Mouse (Mus musculus) ES-Bruce4 (cell line): ENCODE measurements around the gene Irx3. TPM values are rescaled to one million over a fixed set of nuclear protein-coding genes. Genes with fewer than 3 reads are reported as not detected.
A peak's percentile ranks its signal among the peaks of the same experiment; 100 is the strongest.

ENCODE experiments used
- H3K27ac ChIP-seq: 2 replicates; pipeline ENCODE4 v1.5.1; 2012; ENCODE audit warnings: low read length, inconsistent platforms; ENCODE audit not compliant: insufficient read depth
- H3K27me3 ChIP-seq: 2 replicates; pipeline ENCODE4 v1.6.1; 2012; ENCODE audit warnings: mild to moderate bottlenecking, low read length, inconsistent platforms; ENCODE audit not compliant: control insufficient read depth, poor library complexity, insufficient read depth, severe bottlenecking
- H3K36me3 ChIP-seq: 2 replicates; pipeline ENCODE4 v1.6.1; 2012; ENCODE audit warnings: inconsistent platforms, mild to moderate bottlenecking, low read length, moderate library complexity; ENCODE audit not compliant: control insufficient read depth, poor library complexity, insufficient read depth, severe bottlenecking
- H3K4me1 ChIP-seq: one replicate; pipeline ENCODE4 v1.8.1; 2011; ENCODE audit warnings: low read length; ENCODE audit not compliant: control insufficient read depth, insufficient read depth
- H3K4me3 ChIP-seq: 2 replicates; pipeline ENCODE4 v1.5.1; 2011; ENCODE audit warnings: low read depth, mild to moderate bottlenecking, low read length
- H3K9ac ChIP-seq: 2 replicates; pipeline ENCODE4 v1.6.1; 2012; ENCODE audit warnings: low read depth, mild to moderate bottlenecking, inconsistent platforms; ENCODE audit not compliant: poor library complexity, severe bottlenecking
- H3K9me3 ChIP-seq: replicated peaks from 2 replicates; pipeline ENCODE4 v1.6.1; 2012; ENCODE audit warnings: mild to moderate bottlenecking, low read length, inconsistent platforms; ENCODE audit not compliant: control insufficient read depth, poor library complexity, insufficient read depth, severe bottlenecking
- CTCF ChIP-seq: IDR thresholded peaks from one replicate; pipeline ENCODE4 v1.8.1; 2011; ENCODE audit warnings: low read depth, low read length
- EP300 ChIP-seq: IDR thresholded peaks from 2 replicates; pipeline ENCODE4 v1.6.1; 2011; ENCODE audit warnings: low read depth, low read length; ENCODE audit not compliant: insufficient read depth
- POLR2A ChIP-seq: IDR thresholded peaks from one replicate; pipeline ENCODE4 v1.8.1; 2011; ENCODE audit warnings: low read length; ENCODE audit not compliant: insufficient read depth
- polyA plus RNA-seq: library from polyadenylated mRNA; stranded (reverse); fragments of >200 nt; gene quantifications from 2 replicates; pipeline ENCODE4 v1.2.4, GENCODE M21; 2011; ENCODE audit warnings: low read depth; ENCODE audit not compliant: missing spikeins, insufficient read depth, insufficient read length

The Irx3 gene
- polyA plus RNA-seq, 1 experiment, result 1.0 TPM

- Histone ChIP-seq H3K27me3 (no peaks in the 10 kb centered on the region), H3K9ac (no peak overlapping the region), H3K36me3 (no peaks in the 10 kb centered on the region), H3K9me3 (no peaks in the 10 kb centered on the region), H3K27ac (no peak overlapping the region), H3K4me1 (no peaks in the 10 kb centered on the region), H3K4me3 (no peak overlapping the region)
- no peak for TF ChIP-seq CTCF
- no peak for TF ChIP-seq POLR2A
- no peak for TF ChIP-seq EP300
These were observed 17.9 kb upstream of the Irx3 start for GRCm38 (mm10) chr8:91819778-91820177.

GRCm38 (mm10) chr8:91818784-91819183 lies 16.9 kb upstream of the Irx3 start:
- no peaks in the 10 kb centered on the region for H3K36me3 ChIP-seq
- no peak overlapping the region for H3K4me3 ChIP-seq
- H3K27ac ChIP-seq, result no peak overlapping the region
- no peaks in the 10 kb centered on the region for H3K4me1 ChIP-seq
- no peaks in the 10 kb centered on the region for H3K9me3 ChIP-seq
- H3K27me3 ChIP-seq, result no peaks in the 10 kb centered on the region
- no peak for TF ChIP-seq EP300
- TF ChIP-seq POLR2A, result no peak
- TF ChIP-seq CTCF, result no peak
- no peak overlapping the region for H3K9ac ChIP-seq

GRCm38 (mm10) chr8:91814106-91814505 lies 12.2 kb upstream of the Irx3 start:
- no peak overlapping the region for H3K27ac ChIP-seq
- H3K27me3 ChIP-seq, result no peaks in the 10 kb centered on the region
- H3K4me1 ChIP-seq, result peaks cover 7% of the 10 kb centered on the region
- no peak overlapping the region for H3K9ac ChIP-seq
- H3K9me3 ChIP-seq, result no peaks in the 10 kb centered on the region
- H3K36me3 ChIP-seq, result no peaks in the 10 kb centered on the region
- H3K4me3 ChIP-seq, result no peak overlapping the region
- TF ChIP-seq POLR2A (no peak), EP300 (no peak), CTCF (no peak)

GRCm38 (mm10) chr8:91806720-91807241 lies 4.9 kb upstream of the Irx3 start:
- Histone ChIP-seq H3K27me3 (peaks cover 44% of the 10 kb centered on the region), H3K27ac (no peak overlapping the region), H3K4me3 (peak overlapping the region; percentile 12), H3K9ac (no peak overlapping the region), H3K9me3 (no peaks in the 10 kb centered on the region), H3K4me1 (peaks cover 4% of the 10 kb centered on the region), H3K36me3 (no peaks in the 10 kb centered on the region)
- no peak for TF ChIP-seq POLR2A
- no peak for TF ChIP-seq CTCF
- TF ChIP-seq EP300, result no peak

GRCm38 (mm10) chr8:91806084-91806719 lies 4.3 kb upstream of the Irx3 start:
- H3K4me3 ChIP-seq, result peak overlapping the region; percentile 12
- no peaks in the 10 kb centered on the region for H3K9me3 ChIP-seq
- H3K27me3 ChIP-seq, result peaks cover 44% of the 10 kb centered on the region
- no peak overlapping the region for H3K27ac ChIP-seq
- TF ChIP-seq POLR2A (no peak), CTCF (no peak), EP300 (no peak)
- H3K36me3 ChIP-seq, result no peaks in the 10 kb centered on the region
- no peaks in the 10 kb centered on the region for H3K4me1 ChIP-seq
- no peak overlapping the region for H3K9ac ChIP-seq

GRCm38 (mm10) chr8:91805254-91805671 lies 3.4 kb upstream of the Irx3 start:
- peak overlapping the region; percentile 17; the same call in 1 of the 2 replicates for H3K9ac ChIP-seq
- no peak overlapping the region for H3K4me3 ChIP-seq
- H3K36me3 ChIP-seq, result no peaks in the 10 kb centered on the region
- H3K27me3 ChIP-seq, result peaks cover 53% of the 10 kb centered on the region
- no peak overlapping the region for H3K27ac ChIP-seq
- H3K4me1 ChIP-seq, result no peaks in the 10 kb centered on the region
- no peak for TF ChIP-seq POLR2A
- no peaks in the 10 kb centered on the region for H3K9me3 ChIP-seq
